Mouse (Mus musculus) kidney, postnatal 36 days (tissue): ENCODE measurements around the gene Dynlt1f.
"Not testable (repeated sequence)": the region's sequence is repeated elsewhere in the genome, so short reads cannot be mapped to it uniquely, and the experiment has no call there.

Experiments
- DNase-seq, 2 experiments: peaks; one replicate each; pipeline ENCODE4 v3.0.0; 2021 to 2022; ENCODE audit warnings: mixed read lengths in 2 of 2

Gene Dynlt1f

GRCm38 (mm10) chr17:6620730-6621451 lies 34.8 kb downstream of the Dynlt1f start:
- not testable (repeated sequence) for DNase-seq

GRCm38 (mm10) chr17:6620035-6620434 lies 35.7 kb downstream of the Dynlt1f start:
- not testable (repeated sequence) for DNase-seq

GRCm38 (mm10) chr17:6619271-6619670 lies 36.4 kb downstream of the Dynlt1f start:
- DNase-seq = not testable (repeated sequence)

GRCm38 (mm10) chr17:6617689-6618400 lies 37.9 kb downstream of the Dynlt1f start:
- not testable (repeated sequence) for DNase-seq

GRCm38 (mm10) chr17:6616731-6617130 lies 39.0 kb downstream of the Dynlt1f start:
- DNase-seq = not testable (repeated sequence)

GRCm38 (mm10) chr17:6614316-6614715 lies 41.4 kb downstream of the Dynlt1f start:
- not testable (repeated sequence) for DNase-seq

- DNase-seq = not testable (repeated sequence)
Measured at GRCm38 (mm10) chr17:6613524-6613923, 42.2 kb downstream of the Dynlt1f start.

- DNase-seq = peak in 1 of 2 experiments; percentile 19
Measured at GRCm38 (mm10) chr17:6605347-6605746, 50.4 kb downstream of the Dynlt1f start.

GRCm38 (mm10) chr17:6602205-6602604 lies 53.5 kb downstream of the Dynlt1f start:
- not testable (repeated sequence) for DNase-seq

- DNase-seq = peak; percentile 87 to 88
Measured at GRCm38 (mm10) chr17:6601204-6601911, 54.3 kb downstream of the Dynlt1f start, which contains the start of gene Dynlt1c. Gene Dynlt1c (plus strand): TSS chr17:6601671.

GRCm38 (mm10) chr17:6600216-6600911 lies 55.3 kb downstream of the Dynlt1f start:
- DNase-seq = not testable (repeated sequence)

- DNase-seq = not testable (repeated sequence)
Measured at GRCm38 (mm10) chr17:6598356-6598755, 57.3 kb downstream of the Dynlt1f start.
